Mouse (Mus musculus): ENCODE results near the gene Pigq.

- TF ChIP-seq CTCF (conservative IDR thresholded peaks at IDR 0.05; ENCODE audit: insufficient read depth, insufficient read length, low read depth, low read length) (no peak), POLR2A (IDR thresholded peaks at IDR 0.05; ENCODE audit: low read depth, low read length) (no peak)
These were observed 65.0 kb downstream of the Pigq start for GRCm38 (mm10) chr17:25879750-25880149.

Measured in kidney, adult 2 months (tissue).